Mouse (Mus musculus): ENCODE data around the gene Slc1a7.

Gene Slc1a7

DNA sequence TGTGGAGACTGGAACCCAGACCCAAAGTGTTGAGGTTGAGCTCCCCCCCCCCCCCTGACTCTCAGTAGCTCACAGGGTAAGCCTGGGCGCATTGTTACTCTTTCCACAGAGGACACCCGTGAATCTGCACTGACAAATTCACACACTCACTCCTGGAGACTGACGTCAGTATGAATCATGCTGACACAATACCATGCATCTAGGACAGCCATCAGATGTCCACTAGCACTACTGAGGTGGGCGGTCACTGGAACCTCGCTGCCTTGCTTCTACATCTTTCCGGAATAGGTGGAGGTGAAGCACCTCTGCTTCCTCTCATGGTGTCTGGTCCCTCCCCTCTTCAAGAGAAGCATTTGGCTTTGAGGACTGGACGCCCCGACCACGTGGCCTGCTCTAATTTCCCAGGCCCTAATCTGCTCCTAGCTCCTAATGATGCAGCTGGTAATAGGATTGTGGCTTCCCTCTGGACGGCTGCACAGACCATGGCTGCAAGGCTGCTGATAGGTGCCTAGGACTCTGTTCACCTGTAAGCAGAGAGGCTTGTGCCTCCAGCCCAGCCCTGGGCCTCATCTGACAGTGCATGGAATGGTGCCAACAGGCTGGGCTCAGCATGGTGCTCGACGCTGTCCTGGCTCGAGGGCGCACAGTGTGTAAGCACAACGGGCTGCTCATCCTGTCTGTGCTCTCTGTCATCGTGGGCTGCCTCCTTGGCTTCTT lies at the start of gene Slc1a7:
Gene Slc1a7 (plus strand): TSS at position 367 of the 717 bp plus-strand sequence.
- no peak for ATAC-seq (ENCODE audit: insufficient number of reproducible peaks, low FRiP score, low TSS enrichment)

DNA sequence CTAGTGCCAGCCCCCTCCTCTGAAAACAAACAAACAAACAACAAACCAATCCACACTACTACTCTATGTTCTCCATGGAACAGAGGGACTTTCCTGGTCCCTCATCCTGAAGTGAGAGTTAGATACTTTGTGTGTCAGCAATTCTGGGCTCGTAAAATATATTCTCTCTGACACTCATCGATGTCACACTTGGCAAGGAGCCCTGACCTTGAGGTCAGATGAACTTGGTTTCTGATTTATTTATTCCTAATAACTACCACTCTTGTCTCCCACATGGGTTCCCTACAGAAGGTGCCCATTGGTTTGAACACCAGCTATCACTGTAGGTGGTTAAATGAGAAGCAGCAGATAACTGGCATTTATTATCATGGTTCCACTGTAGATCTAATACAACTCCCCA lies 47.8 kb upstream of the Slc1a7 start:
- ATAC-seq (ENCODE audit: insufficient number of reproducible peaks, low FRiP score, low TSS enrichment): no peak

DNA sequence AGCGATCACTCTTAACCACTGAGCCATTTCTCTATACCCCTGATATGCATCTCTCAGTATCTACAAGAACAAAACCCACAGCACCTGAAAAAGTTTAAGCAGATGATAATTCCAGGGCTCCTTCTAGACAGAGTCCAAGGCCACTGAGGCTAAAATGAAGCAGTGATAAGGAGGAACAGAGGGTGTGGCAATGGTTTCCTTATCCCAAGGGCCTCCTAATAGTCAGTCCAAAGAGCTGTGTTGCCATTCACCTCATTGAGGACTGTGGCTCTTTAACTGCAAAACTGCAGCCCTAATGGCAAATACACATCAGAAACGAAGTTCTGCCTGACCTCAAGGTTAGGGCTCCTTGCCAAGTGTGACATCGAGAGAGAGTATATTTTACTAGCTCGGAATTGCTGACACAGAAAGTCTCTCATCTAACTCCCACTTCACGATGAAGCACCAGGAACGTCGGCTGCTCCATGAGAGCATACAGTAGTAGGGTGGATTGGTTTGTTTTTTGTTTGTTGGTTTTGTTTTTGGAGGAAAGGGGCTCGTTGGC lies 46.9 kb upstream of the Slc1a7 start:
- no peak for ATAC-seq (ENCODE audit: insufficient number of reproducible peaks, low FRiP score, low TSS enrichment)

DNA sequence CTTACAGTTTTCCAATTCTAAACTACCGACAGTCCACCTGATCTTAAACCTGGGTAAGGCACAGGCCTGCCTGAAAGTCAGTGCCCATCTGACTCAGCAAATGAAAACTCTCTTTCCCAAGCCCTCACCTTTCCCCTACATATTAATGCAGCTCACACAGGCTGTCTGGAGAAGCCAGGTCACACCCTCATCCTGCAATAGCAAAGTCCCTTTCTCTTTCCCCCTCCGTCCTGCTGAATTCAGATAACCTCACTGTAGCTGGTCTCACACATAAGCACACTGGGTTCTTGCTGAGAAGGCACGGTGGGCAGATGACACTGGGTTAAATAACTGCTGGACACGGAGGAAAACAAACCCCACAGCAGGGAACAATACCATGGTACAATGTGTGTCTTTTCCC lies 46.2 kb upstream of the Slc1a7 start:
- ATAC-seq (ENCODE audit: insufficient number of reproducible peaks, low FRiP score, low TSS enrichment): no peak

DNA sequence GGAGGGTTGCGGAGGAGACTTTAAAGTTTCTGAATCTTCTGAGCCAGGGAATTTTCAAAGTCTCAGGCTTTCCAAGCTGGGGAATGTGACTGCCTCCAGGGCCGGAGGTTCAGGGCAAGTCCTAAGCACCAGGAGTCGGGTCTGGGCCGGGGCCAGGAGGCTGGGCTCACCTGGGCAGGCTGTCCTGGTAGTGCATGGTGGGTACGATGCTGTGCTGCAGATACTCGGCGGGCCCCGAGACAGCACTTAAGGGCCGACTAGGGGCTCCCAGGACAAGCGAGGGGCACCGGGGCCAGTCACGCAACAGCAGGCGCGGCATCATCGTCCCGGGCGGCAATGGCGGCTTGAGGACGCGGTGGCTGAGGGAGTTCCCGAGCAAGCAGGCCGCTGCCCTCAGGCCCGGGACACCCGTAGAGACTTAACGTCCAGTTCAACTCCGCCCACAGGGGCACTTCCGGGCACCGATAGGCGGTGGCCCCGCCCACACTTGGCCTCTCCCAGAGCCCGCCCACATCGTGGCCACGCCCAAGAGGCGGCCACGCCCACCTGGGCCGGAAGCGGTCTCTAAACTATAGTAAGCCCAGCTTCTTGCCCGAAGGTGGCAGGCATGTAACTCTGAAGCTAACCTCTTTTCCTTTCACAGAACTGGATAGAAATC lies 44.9 kb upstream of the Slc1a7 start, which contains the start of gene Cpt2:
Gene Cpt2 (minus strand): TSS at position 466 of the 658 bp plus-strand sequence.
- peak; percentile 80; the same call in 1 of the 2 replicates for ATAC-seq (ENCODE audit: insufficient number of reproducible peaks, low FRiP score, low TSS enrichment)

DNA sequence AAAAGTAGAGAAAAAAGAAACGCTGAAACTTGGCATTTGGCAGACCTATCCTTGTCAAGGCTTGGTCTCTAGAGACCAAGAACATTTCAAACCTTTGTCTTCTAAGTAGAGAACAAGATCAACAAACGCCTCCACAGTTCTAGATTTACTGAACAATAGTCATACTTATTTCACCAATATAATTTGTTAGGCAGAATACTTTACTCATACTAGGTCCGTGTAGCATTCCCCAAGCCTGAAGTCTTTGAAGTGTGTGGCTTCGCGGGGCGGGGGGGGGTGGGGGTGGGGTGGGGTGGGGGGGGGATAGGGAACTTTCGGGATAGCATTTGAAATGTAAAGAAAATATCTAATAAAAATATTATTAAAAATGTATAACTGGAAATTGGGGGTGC lies 44.3 kb upstream of the Slc1a7 start:
- ATAC-seq (ENCODE audit: insufficient number of reproducible peaks, low FRiP score, low TSS enrichment): no peak

DNA sequence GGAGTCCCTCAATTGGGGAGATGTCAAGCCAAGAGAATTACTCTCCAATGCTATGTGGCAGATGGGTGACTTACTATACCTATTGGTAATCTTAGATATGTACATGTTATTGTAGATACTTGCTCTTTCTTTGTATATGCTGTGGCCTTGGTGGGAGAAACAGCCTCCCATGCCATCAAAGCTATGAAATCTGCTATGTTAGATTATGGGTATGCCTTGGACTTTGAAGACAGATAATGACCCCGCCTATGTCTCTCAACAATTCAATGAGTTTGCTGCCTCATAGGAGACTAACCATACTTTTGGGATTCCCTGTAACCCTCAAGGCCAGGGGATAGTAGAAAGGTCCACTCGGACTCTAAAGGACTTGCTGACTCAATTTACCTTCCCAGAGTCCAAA lies 39.9 kb upstream of the Slc1a7 start:
- no peak for ATAC-seq (ENCODE audit: insufficient number of reproducible peaks, low FRiP score, low TSS enrichment)

DNA sequence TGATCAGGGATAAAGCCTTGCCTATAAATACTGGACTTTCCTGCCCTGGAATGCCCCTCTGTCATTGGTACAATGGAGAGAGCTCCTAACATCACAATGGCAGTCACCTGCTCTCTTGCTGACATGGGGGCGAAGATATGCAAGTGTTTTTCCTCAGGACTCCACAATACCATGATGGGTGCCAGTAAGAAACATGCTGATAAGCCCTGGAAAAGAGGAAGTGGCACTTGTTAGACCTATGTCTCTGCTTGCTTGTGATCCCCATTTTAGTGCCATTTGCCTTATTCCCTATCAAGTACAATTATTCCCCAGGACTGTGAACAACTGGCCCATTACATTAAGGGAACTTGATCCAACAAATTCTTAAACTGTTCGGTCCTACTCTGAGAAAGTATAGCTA lies 39.4 kb upstream of the Slc1a7 start:
- ATAC-seq (ENCODE audit: insufficient number of reproducible peaks, low FRiP score, low TSS enrichment): no peak

DNA sequence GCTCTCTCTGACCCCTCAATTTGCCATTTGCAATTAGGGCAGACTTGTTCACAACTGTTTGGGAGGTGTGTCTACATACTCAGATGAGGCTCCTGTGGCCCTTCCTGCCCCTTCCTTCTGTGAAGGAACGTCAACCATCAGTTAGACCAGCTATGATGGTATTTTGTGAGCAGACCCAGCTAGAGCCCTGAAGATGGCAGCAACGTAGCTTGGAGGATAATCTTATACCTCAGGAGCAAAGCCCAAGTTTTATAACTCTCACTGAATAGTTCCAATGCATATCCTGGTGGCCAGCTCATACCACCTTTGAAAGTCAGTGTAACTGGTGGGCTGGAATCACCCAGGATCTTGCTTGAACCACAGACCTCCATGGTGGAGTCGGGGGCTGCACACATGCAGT lies 36.7 kb upstream of the Slc1a7 start:
- ATAC-seq (ENCODE audit: insufficient number of reproducible peaks, low FRiP score, low TSS enrichment): no peak

DNA sequence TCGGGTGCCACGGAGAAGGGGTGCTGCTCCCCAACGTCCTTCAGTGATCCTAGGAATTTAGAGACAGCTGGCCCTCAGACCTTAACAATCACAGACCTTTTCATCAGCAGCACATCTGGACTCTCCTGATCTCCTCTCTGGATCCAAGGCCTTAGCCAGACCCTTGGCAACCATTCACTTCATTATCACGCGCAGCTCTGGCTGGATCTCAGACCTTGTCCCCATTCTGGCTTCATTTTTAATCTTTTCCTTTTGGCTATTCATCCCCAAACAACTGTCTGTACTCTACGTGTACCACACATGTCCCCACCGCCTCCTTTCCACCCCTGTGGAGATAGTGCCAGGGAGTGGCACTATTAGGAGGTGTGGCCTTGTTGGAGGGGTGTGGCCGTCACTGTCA lies 34.9 kb upstream of the Slc1a7 start:
- ATAC-seq (ENCODE audit: insufficient number of reproducible peaks, low FRiP score, low TSS enrichment): no peak

DNA sequence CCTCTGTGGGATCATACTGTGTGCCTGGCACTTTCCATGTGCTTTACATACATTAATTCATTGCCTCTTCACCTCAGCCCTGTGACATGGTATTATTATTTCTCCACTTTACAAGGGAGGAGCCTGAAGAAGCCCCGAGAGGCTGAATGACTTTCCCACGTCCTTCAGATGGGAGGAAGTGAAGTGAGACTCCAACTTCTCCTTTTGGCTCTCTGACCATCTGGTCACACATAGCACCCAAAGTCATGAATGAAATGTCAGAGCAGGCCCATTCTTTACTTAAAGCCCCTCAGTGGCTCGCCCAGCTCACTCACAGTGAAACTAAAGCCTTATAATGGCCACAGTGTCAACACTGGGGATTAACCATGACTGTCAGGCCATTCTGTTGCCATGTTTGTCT lies 32.9 kb upstream of the Slc1a7 start:
- no peak for ATAC-seq (ENCODE audit: insufficient number of reproducible peaks, low FRiP score, low TSS enrichment)

DNA sequence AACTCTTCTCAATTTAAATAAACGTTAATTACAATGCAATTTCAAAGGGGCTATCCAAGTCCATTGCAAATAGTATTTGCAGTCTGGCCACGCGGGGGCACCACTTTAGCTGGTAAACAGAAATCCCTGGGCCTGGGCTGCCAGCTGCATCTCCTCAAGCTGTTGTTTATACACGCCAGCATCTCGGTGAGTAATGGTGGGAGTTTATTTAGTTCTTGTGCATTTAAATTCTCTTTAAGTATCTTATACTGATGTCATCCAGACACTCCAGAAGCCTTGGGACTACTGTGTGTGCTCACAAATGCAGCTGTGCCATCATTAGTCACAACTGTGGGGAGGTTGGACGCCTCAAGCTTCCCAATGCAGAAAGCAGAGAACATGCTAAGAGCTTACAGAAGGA lies 30.8 kb upstream of the Slc1a7 start:
- ATAC-seq (ENCODE audit: insufficient number of reproducible peaks, low FRiP score, low TSS enrichment): no peak

DNA sequence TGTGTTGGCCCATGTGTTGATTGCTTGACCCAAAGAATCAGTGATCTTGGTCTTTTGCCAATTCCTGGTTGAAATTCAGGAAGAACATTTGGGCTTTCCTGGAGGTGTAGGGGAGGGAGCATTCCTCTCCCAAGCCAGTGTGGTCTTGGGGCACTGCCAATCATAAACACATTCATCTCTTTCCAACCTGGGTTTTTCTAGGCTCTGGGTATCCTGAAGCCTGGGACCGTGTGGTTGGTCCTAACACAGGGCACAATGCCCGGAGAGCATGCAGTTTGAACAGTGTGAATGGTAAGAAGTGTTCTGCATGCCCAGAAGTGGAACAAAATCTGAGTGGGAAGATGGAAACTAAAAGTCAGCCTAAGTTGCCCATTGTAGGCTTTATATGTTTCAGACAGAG lies 30.0 kb upstream of the Slc1a7 start:
- ATAC-seq (ENCODE audit: insufficient number of reproducible peaks, low FRiP score, low TSS enrichment): no peak

DNA sequence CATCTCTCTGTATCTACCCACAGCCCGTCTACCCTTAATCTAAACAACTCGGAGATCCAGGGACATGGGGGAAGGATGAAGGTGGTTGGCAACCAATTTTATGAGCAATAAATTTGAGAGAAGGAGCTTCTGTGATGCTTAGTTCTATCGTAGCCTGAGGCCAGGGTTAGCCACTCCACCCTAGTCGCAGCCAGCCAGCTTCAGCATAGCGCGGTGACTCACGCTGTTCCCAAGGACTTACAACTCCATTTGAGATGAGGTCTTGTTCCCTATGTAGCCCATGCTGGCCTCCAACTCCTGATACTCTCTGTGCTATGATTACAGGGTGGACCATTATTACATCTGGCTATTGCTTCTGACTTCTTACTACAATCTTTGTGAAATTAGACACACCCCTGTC lies 25.4 kb upstream of the Slc1a7 start:
- ATAC-seq (ENCODE audit: insufficient number of reproducible peaks, low FRiP score, low TSS enrichment): no peak

DNA sequence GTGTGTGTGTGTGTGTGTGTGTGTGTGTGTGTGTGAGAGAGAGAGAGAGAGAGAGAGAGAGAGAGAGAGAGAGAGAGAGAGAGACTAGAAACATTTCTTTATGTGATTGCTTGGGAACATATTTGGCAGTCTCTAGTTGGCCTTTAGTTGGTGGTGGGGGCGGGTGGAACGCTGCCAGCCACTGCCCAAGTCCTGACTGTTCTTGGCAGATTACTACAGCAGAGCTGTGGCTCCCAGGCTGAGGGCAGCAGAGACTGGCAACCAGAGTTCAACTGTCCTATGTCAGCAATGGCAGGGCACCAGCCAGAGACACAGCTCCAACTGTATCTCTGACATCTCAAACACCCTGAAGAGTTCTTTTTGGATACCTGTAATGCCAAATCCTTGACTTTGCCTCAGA lies 24.0 kb upstream of the Slc1a7 start:
- ATAC-seq (ENCODE audit: insufficient number of reproducible peaks, low FRiP score, low TSS enrichment): no peak

DNA sequence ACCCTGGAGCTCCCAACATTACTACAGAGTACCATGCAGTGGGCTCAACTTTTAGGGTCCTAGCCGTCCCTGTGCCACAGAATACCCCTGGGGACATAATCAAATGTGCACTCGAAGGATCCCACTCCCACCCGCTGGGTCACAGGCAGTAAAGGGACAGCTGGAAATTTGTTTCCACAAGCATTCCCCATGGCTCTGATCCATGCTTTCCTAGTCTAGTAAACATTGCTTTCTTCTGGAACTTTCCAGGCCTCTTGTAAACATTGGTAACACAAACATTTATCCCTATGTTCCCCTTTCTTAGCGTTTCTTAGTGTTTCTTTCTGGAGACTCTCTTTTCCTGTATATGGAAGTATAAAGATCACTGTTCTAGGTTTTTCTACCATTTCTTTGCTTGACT lies 18.2 kb upstream of the Slc1a7 start:
- ATAC-seq (ENCODE audit: insufficient number of reproducible peaks, low FRiP score, low TSS enrichment): no peak

DNA sequence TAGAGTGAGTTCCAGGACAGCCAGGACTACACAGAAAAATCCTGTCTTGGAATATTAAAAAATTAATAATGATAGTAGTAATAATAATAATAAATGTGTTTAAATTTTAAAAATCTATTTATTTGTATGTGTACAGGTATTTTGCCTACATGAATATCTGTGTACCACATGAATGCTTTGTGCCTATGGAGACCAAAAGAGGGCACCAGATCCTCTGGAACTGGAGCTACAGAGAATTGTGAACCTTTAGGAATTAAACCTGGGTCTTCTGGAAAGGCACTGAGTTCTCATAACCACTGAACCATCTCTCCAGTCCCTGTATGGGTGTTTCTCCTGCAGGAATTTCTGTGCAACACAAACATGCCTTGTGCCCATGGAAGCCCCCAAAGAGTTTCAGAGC lies 15.3 kb upstream of the Slc1a7 start:
- no peak for ATAC-seq (ENCODE audit: insufficient number of reproducible peaks, low FRiP score, low TSS enrichment)

DNA sequence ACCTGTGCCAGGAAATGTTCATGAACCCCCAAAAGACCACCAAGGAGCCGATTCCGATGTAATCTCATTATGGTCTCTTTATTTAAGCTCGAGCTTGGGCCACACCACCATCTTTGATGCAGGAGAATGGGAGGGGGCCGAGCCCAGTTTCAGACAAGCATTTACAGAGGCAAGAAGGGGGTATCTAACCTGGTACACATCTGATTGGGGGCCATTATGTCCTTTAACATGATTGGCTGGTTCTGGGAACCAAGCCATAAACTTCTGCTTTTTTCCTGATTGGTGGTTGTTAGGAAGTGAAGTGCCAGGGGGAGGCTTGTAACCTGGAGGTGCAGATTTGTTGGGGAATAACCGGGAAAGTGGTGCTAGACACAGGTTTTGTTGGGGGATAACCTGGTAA lies 12.4 kb upstream of the Slc1a7 start:
- ATAC-seq (ENCODE audit: insufficient number of reproducible peaks, low FRiP score, low TSS enrichment): no peak

DNA sequence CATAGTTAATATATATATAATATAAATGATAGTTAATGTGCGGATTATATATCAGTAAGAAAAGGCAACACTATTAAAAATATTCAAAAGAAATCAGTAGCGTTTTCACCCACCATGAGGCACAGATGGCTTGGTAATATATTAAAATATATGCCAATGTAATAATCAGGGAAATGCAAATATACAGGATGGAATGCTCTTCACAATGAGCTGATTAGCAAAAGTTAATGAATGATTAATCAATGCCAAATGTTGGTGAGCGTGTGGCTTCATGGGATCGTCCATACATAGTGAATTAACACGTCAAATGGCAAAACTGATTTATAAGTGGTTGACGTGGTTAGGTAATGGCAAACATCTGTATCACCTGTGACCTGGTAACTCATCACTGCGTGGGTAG lies 9.6 kb upstream of the Slc1a7 start:
- ATAC-seq (ENCODE audit: insufficient number of reproducible peaks, low FRiP score, low TSS enrichment): no peak

DNA sequence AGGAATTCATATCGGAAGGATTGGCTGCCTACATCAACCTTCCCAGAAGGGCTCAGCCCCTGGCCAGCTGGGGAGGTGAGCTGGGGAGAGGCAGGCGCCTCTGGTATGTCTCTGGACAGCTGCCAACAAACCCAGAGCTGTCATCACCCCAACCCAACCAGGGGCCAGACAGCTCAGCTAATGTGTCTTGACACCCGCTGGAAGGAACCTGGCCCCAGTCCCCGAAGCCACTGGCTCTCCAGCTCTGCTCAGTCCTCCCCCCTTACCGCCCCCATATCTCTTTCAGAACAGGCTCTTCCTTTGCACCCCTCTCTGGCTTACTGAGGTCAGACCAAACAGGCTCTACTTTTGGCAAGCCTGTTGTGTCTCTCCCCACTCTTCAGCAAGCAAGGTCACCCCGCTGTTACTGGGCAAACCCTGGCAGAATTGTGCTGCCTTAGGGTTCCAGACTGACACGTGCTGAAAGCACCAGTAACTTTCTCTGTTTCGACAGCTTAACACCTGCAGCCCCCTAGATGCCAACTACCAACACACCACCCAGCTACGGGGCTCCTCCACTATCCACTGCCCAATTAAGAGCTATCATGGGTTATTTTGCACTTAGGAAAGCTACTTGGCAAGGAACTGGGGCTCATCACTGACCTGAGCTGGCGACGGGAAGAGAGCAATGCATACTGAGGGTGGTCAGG lies 5.9 kb upstream of the Slc1a7 start:
- no peak for ATAC-seq (ENCODE audit: insufficient number of reproducible peaks, low FRiP score, low TSS enrichment)

DNA sequence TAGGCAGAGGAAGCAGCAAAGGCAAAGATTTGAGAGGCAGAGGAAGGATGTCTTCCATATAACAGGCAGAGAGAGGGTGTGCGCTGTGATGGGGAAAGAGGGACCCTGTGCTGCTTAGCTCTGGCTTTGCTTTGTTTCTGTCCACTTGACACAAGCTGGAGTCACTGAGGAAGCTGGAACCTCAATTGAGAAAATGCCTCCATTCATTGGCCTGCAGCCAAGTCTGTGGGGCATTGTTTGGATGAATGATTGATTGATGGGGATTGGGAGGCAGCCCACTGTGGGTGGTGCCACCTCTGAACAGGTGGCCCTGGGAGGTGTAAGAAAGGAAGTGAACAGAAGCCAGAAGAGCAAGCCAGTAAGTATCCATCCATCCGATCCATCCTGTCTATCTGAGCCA lies 5.3 kb upstream of the Slc1a7 start:
- no peak for ATAC-seq (ENCODE audit: insufficient number of reproducible peaks, low FRiP score, low TSS enrichment)
